Mouse (Mus musculus): ENCODE data around the gene Ddr1. TPM values are rescaled to one million over a fixed set of nuclear protein-coding genes. Genes with fewer than 3 reads are reported as not detected.

Ddr1 gene
- polyA plus RNA-seq, 1 experiment from 2014 or later = 38.4 TPM

DNA sequence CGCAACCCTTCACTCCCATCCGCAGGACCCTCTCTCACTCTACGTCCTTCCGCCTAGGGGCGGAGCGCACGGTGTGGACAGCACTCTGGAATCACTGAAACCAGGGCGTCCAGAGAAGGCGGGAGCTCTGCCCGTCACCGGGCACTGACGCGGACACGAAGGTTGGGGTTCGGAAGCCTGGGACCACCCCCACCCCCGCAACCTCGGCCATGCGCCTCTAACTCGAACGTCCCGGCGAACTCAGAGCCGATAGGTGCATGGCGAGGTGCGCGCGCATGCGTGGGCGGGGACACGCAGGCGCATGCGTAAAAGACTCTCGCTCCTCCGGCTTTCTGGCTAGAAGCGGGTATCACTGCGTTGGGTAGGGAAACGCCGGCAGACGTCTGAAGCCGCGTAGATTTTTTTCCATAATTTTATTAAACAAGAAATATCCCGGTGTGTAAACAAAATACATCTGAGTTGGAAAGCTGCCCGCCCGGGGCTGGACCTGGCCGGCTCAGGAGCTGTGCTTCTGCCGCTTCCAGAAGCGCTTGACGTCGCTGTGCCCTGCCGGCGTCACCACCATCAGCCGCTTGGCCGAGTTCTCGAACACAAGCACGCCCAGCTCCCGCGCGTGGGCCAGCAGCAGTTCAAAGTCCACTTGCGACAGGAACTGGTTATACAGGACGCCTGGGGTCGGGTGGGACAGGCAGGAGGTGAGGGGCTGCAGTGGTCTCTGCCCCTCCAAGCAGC is 36.9 kb downstream of the Ddr1 start, which contains the start of gene Vars2:
Vars2 (minus strand) TSS at position 259 of the 732 bp plus-strand sequence.
- peaks cover 20% of the 10 kb centered on the region for H3K4me1 ChIP-seq (replicated peaks)
- H3K27ac ChIP-seq = peak within 1 kb of the TSS; percentile 91
- peak; percentile 90 for ATAC-seq (ENCODE audit: insufficient number of reproducible peaks, insufficient read depth, low FRiP score, low TSS enrichment, low read depth)
- peak within 1 kb of the TSS; percentile 75 for H3K4me3 ChIP-seq (replicated peaks)
- no peaks in the 10 kb centered on the region for H3K9me3 ChIP-seq
- H3K27me3 ChIP-seq = no peaks in the 10 kb centered on the region
- peak within 1 kb of the TSS; percentile 91 for H3K4me2 ChIP-seq
- WGBS = under 1% methylated on average over 61 of the region's 61 CpGs
- H3K9ac ChIP-seq (replicated peaks) = peak within 1 kb of the TSS; percentile 89
- peaks cover 49% of the 10 kb centered on the region for H3K36me3 ChIP-seq

DNA sequence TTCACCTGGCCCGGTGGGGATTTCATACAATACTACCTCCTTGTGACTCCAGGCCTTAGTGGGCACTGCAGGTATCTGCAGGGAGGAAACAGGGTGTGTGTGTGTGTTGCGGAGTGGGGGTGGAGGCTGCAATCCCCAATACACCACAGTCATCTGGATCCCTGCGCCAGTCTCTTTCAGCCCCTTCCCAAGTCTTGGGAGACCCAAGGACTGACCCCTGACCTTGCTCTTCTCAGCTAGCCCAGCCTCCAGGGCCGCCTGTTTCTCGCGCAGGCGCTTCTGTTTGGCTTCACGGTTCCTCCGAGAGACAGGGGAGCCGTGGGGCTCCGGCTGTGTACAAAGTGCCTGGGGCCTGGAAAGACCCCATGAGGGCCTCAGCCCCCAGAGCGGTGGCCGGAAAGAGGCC is 37.6 kb downstream of the Ddr1 start:
- 7% methylated on average over 13 of the region's 13 CpGs for WGBS
- Histone ChIP-seq H3K4me1 (replicated peaks) (peaks cover 18% of the 10 kb centered on the region), H3K27ac (peak overlapping the region; percentile 91), H3K9ac (replicated peaks) (peak overlapping the region; percentile 89), H3K36me3 (peaks cover 51% of the 10 kb centered on the region), H3K9me3 (no peaks in the 10 kb centered on the region), H3K27me3 (no peaks in the 10 kb centered on the region), H3K4me2 (peak overlapping the region; percentile 91), H3K4me3 (replicated peaks) (peak overlapping the region; percentile 75)
- ATAC-seq (ENCODE audit: insufficient number of reproducible peaks, insufficient read depth, low FRiP score, low TSS enrichment, low read depth) = peak; percentile 13; the same call in 1 of the 2 replicates

DNA sequence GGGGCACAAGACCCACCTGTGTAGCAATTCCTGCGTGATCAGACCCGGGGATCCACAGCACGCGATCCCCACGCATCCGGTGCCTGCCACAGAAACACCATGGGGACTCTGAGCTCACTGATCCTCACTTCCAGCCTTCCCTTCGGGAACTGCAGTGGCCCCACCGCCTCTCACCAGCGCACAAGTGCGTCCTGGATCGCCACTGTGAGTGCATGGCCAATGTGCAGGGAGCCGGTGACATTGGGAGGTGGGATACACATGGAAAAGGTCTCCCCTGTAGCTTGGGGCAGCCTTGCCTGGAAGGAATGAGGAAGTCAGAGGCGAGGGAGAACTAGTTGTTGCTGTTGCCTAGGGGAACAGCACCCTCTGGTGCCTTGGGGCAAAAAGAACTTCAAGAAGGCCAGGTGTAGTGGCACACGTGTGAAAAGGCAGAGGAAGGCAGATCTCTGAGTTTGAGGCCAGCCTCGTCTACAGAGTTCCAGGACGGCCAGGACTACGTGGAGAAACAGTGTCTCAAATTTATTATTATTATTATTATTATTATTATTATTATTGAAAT is 38.4 kb downstream of the Ddr1 start:
- Histone ChIP-seq H3K27me3 (no peaks in the 10 kb centered on the region), H3K4me3 (replicated peaks) (0 out of 2 replicates have a peak overlapping the region, but pooled peaks have one; percentile 75), H3K9ac (replicated peaks) (no peak overlapping the region), H3K27ac (no peak overlapping the region), H3K4me1 (replicated peaks) (peaks cover 18% of the 10 kb centered on the region), H3K4me2 (peak overlapping the region; percentile 91), H3K9me3 (no peaks in the 10 kb centered on the region), H3K36me3 (peaks cover 57% of the 10 kb centered on the region)
- WGBS = 80% methylated on average over 17 of the region's 17 CpGs
- ATAC-seq (ENCODE audit: insufficient number of reproducible peaks, insufficient read depth, low FRiP score, low TSS enrichment, low read depth) = no peak

DNA sequence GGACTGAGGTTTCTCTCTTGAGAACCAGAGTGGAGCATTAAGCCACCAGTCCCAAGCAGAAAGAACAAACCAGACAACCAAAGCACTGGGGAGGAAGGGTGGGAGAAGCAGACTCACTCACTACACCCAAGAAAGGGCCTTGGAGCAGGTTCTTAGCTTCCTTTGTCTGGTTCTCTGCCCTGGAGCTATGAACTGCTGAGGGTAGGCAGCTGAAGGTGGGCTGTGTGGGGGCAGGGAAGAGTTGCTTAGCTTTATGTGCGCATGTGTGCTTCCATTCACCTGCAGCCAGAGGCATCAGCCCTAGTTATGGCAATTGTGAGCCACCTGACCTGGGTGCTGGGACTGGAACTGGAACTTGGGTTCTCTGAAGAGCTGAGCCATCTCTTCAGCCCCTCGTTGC is 51.3 kb downstream of the Ddr1 start:
- no peak for ATAC-seq (ENCODE audit: insufficient number of reproducible peaks, insufficient read depth, low FRiP score, low TSS enrichment, low read depth)

DNA sequence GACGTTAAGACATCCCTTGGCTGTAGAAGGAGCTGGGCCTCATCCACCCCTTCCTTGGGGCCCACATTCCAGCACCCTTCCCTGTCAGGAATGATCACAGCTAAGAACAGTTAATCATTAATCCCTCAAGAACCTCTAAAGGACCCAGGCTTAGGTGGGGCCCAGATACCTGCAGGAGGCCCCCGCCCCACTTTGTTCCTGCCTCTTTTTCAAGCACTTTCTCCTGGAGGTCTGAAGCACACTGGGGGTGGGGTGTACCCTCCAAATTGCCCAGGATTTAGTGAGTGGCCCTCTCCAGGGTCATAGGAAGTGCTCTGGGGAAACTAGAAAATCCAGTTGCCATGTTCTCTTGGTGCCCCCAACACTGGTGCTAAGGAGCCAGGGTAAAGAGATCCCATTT is 55.0 kb downstream of the Ddr1 start:
- peaks cover 8% of the 10 kb centered on the region; the same call in 1 of the 2 replicates for H3K4me1 ChIP-seq (replicated peaks)
- no peaks in the 10 kb centered on the region for H3K9me3 ChIP-seq
- H3K27ac ChIP-seq = no peak overlapping the region
- no peak overlapping the region for H3K4me3 ChIP-seq (replicated peaks)
- no peak overlapping the region for H3K4me2 ChIP-seq
- H3K27me3 ChIP-seq = 0 out of 2 replicates have a peak, but pooled peaks cover 2% of the 10 kb centered on the region
- WGBS = 71% methylated on average over 2 of the region's 2 CpGs
- no peak overlapping the region for H3K9ac ChIP-seq (replicated peaks)
- no peak for ATAC-seq (ENCODE audit: insufficient number of reproducible peaks, insufficient read depth, low FRiP score, low TSS enrichment, low read depth)
- H3K36me3 ChIP-seq = no peaks in the 10 kb centered on the region

More for the DNA sequence above, 51.3 kb downstream of the Ddr1 start:
- Histone ChIP-seq H3K4me3 (replicated peaks) (no peak overlapping the region), H3K36me3 (peaks cover 35% of the 10 kb centered on the region), H3K9me3 (no peaks in the 10 kb centered on the region), H3K4me2 (no peak overlapping the region), H3K27ac (no peak overlapping the region), H3K9ac (replicated peaks) (no peak overlapping the region), H3K27me3 (no peaks in the 10 kb centered on the region), H3K4me1 (replicated peaks) (peaks cover 8% of the 10 kb centered on the region; the same call in 1 of the 2 replicates)
- WGBS = 81% methylated on average over 2 of the region's 2 CpGs

DNA sequence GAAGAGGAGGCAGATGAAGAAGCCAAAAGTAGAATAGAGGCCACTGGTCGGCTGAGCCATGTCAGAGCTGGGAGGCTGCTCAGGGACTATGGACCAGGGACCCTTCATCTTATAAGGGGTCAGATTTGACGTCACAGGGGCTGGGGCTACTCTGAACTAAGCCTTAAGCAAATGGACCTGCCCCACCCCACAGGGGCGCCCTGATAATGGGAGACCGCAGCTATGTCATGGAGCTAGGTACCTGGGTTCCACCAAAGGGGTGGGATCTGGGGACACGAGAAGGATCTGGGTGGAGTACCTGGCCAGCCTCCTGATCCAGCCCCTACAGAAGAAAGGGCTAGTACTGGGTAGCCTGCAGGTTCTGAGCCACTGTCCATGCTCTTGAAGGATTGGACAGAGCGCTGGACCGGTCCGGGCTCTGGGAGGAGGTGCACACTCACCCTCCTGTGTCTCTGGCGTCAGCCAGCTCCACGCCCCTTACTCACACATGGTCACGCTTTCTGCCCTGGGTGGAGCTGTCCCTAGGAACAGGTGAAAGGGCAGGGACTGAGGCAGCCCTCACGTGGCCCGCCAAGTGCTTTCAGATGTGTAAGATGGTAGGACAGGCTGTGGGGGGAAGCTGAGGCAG is 60.7 kb downstream of the Ddr1 start, which contains the start of gene Mucl3:
Mucl3 (minus strand) TSS at position 87 of the 628 bp plus-strand sequence.
- ATAC-seq (ENCODE audit: insufficient number of reproducible peaks, insufficient read depth, low FRiP score, low TSS enrichment, low read depth) = no peak

DNA sequence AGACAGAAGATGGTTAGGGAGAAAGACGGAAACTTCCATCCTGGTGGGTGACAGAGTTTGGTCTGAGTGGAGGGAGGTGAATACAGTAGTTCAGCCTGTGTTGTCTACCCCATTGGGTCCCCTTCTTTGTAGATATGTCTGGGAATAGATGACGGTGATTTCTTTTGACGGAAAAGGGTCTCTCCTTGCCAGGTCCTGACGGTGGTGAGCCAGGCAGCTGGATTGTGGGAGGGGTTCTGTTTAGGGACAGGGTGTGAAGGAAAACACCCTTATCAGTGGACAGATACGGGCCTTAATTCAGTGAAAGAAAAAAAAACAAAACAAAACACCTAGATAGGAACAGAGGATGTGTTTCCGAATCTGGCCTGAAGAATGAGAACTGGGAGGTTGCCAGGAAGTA is 65.1 kb downstream of the Ddr1 start:
- Histone ChIP-seq H3K27me3 (peaks cover 27% of the 10 kb centered on the region), H3K9ac (replicated peaks) (no peak overlapping the region), H3K4me3 (replicated peaks) (no peak overlapping the region), H3K9me3 (no peaks in the 10 kb centered on the region), H3K4me2 (peak overlapping the region; percentile 41; the same call in 1 of the 2 replicates), H3K27ac (no peak overlapping the region), H3K4me1 (replicated peaks) (peaks cover 5% of the 10 kb centered on the region), H3K36me3 (no peaks in the 10 kb centered on the region)
- 81% methylated on average over 6 of the region's 6 CpGs for WGBS
- ATAC-seq (ENCODE audit: insufficient number of reproducible peaks, insufficient read depth, low FRiP score, low TSS enrichment, low read depth) = no peak

More for the DNA sequence above, 60.7 kb downstream of the Ddr1 start, which contains the start of gene Mucl3:
- Histone ChIP-seq H3K4me3 (replicated peaks) (no peak within 1 kb of the TSS), H3K9me3 (no peaks in the 10 kb centered on the region), H3K9ac (replicated peaks) (no peak within 1 kb of the TSS), H3K4me2 (no peak within 1 kb of the TSS), H3K27ac (no peak within 1 kb of the TSS), H3K4me1 (replicated peaks) (no peaks in the 10 kb centered on the region), H3K27me3 (peaks cover 16% of the 10 kb centered on the region), H3K36me3 (no peaks in the 10 kb centered on the region)
- WGBS = 72% methylated on average over 13 of the region's 13 CpGs

DNA sequence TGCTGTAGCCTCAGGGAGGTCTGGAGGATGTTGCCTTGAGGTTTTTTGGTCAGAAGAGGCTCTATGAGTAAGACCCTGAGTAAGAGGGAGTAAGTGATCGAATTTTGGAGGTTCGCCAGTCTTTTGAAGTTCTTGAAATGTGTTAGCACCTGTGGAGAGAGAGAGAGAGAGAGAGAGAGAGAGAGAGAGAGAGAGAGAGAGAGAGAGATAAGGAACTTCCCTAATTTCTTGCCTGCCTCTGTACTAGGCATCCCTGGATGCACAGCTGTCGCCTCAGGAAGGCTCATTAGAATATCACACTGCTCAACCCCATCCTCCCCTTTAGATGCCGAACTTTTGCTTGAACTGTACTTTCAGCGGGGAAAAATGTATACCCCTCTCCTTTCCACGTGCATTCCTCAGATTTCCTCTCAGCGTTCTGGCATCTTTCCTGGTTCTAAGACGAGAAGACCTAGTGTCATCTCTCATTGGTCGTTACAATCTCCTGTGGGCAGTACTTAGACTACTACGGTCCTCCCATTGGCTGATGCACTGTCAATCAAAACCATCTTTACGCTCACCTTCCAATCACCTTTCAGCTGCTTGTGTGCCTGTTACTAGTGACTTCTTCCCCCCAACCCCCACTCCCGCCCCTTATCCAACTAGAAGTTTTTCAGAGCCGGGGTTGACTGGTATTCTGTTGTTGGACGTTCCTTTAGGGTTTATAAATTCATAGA is 65.8 kb downstream of the Ddr1 start:
- 23% methylated on average over 14 of the region's 14 CpGs for WGBS
- Histone ChIP-seq H3K4me3 (replicated peaks) (no peak overlapping the region), H3K4me1 (replicated peaks) (peaks cover 5% of the 10 kb centered on the region), H3K9ac (replicated peaks) (no peak overlapping the region), H3K4me2 (peak overlapping the region; percentile 41), H3K9me3 (no peaks in the 10 kb centered on the region), H3K36me3 (no peaks in the 10 kb centered on the region), H3K27me3 (peaks cover 23% of the 10 kb centered on the region), H3K27ac (no peak overlapping the region)
- ATAC-seq (ENCODE audit: insufficient number of reproducible peaks, insufficient read depth, low FRiP score, low TSS enrichment, low read depth) = peak; percentile 49; the same call in 1 of the 2 replicates

DNA sequence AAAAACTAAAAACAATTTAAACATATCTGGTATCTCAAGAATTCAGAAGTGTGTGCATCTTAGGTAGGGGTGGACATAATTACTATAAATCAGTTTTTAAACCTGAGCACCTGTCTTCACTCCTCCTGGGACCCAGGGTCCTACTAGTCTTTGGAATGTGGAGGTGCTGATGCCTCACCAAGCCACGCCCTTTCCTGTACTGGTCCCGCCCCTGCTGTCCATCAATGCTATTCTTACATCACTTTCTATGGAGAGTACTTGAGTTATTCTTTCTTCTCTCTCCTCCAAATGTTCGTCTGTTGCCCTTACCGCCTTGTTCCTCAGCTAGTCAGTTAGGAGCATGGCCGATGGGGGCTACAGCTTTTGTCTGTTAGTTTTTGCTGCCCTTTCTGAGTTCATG is 68.1 kb downstream of the Ddr1 start:
- peaks cover 5% of the 10 kb centered on the region for H3K4me1 ChIP-seq (replicated peaks)
- H3K9ac ChIP-seq (replicated peaks) = no peak overlapping the region
- no peaks in the 10 kb centered on the region for H3K36me3 ChIP-seq
- H3K27me3 ChIP-seq = peaks cover 15% of the 10 kb centered on the region
- H3K4me2 ChIP-seq = 0 out of 2 replicates have a peak overlapping the region, but pooled peaks have one; percentile 61
- H3K27ac ChIP-seq = no peak overlapping the region
- 45% methylated on average over 5 of the region's 5 CpGs for WGBS
- H3K4me3 ChIP-seq (replicated peaks) = no peak overlapping the region
- no peaks in the 10 kb centered on the region for H3K9me3 ChIP-seq
- ATAC-seq (ENCODE audit: insufficient number of reproducible peaks, insufficient read depth, low FRiP score, low TSS enrichment, low read depth) = no peak

DNA sequence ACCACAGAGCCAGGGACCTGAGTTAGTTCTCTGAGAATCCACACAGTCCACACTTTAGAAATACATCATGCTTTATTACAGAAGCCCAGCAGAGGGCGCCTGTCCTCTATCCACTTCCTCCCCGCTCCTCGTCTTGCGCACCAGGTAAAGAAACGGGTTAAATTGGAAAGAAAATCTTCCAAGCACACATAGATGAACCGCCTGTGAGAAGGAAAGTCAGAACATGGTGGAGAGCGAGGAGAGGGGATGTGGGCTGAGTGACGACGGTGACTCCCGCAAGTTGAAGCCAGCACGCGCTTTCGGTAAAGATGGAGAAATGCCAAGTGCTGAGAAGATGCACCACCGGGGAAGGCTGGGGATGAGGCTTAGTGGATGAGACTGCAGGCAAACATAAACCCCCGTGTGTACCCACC is 68.7 kb downstream of the Ddr1 start:
- H3K9me3 ChIP-seq = no peaks in the 10 kb centered on the region
- peak overlapping the region; percentile 35 for H3K4me3 ChIP-seq (replicated peaks)
- H3K4me1 ChIP-seq (replicated peaks) = peaks cover 5% of the 10 kb centered on the region
- H3K4me2 ChIP-seq = peak overlapping the region; percentile 61
- H3K27me3 ChIP-seq = peaks cover 13% of the 10 kb centered on the region
- WGBS = 2% methylated on average over 15 of the region's 15 CpGs
- H3K36me3 ChIP-seq = no peaks in the 10 kb centered on the region
- H3K27ac ChIP-seq = no peak overlapping the region
- 0 out of 2 replicates have a peak, but pooled peaks have one; percentile 21 for ATAC-seq (ENCODE audit: insufficient number of reproducible peaks, insufficient read depth, low FRiP score, low TSS enrichment, low read depth)
- no peak overlapping the region for H3K9ac ChIP-seq (replicated peaks)
